Mouse (Mus musculus) myocyte (in vitro differentiated cells): ENCODE data around the gene Omd.

Experiments used
- CEBPB ChIP-seq: IDR thresholded peaks from 2 replicates; pipeline ENCODE4 v1.6.1; 2011; ENCODE audit warnings: mild to moderate bottlenecking, moderate library complexity; ENCODE audit not compliant: poor library complexity, insufficient read depth, severe bottlenecking
- E2F4 ChIP-seq: IDR thresholded peaks from one replicate; pipeline ENCODE4 v1.6.1; 2011; ENCODE audit warnings: mild to moderate bottlenecking, control low read depth, moderate library complexity; ENCODE audit not compliant: insufficient read depth
- MAX ChIP-seq: IDR thresholded peaks from one replicate; pipeline ENCODE4 v1.6.1; 2011; ENCODE audit warnings: low read depth, mild to moderate bottlenecking, control low read depth
- MYOD1 ChIP-seq, 3 experiments: IDR thresholded peaks; one replicate each; pipeline ENCODE4 v1.6.1; 2011; ENCODE audit warnings: control low read depth in 2 of 3, low read depth in 2 of 3, mild to moderate bottlenecking in 2 of 3, moderate library complexity in 1 of 3; ENCODE audit not compliant: insufficient read length in 2 of 3, control insufficient read depth in 1 of 3
- POLR2A ChIP-seq: IDR thresholded peaks from one replicate; pipeline ENCODE4 v1.6.1; 2011; ENCODE audit warnings: low read depth, mild to moderate bottlenecking, control low read depth, moderate library complexity; ENCODE audit not compliant: insufficient read length
- POLR2AphosphoS2 ChIP-seq: IDR thresholded peaks from one replicate; pipeline ENCODE4 v1.6.1; 2011; ENCODE audit warnings: low read depth, control low read depth; ENCODE audit not compliant: insufficient read length
- SRF ChIP-seq: IDR thresholded peaks from one replicate; pipeline ENCODE4 v1.6.1; 2011; ENCODE audit warnings: low read depth; ENCODE audit not compliant: control insufficient read depth, insufficient read length
- TCF12 ChIP-seq: IDR thresholded peaks from one replicate; pipeline ENCODE4 v1.6.1; 2011; ENCODE audit warnings: mild to moderate bottlenecking, control low read depth; ENCODE audit not compliant: poor library complexity, insufficient read depth, severe bottlenecking
- USF1 ChIP-seq: IDR thresholded peaks from one replicate; pipeline ENCODE4 v1.6.1; 2011; ENCODE audit warnings: low read depth, mild to moderate bottlenecking, control low read depth, moderate library complexity

DNA sequence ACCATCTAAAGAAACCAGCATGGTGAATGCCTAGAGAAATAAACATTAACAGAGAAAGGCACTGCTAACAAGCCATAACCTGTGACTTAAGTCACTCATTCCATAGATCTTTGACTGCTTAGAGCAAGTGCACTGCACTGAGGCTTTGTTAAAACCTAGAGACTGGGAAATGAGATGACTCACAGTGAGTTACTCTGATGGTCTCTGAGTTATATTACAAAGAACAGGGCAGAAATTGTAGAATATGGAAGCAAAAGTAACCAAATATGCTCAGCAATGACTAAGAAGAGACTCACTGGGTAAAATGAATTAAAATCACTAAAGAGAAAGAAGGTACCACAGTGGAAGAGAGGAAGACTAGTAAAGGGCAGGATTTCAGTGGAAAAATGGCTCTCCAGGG lies 1.6 kb downstream of the Omd start:
- TF ChIP-seq MAX (no peak), POLR2A (no peak), USF1 (no peak), TCF12 (no peak), POLR2AphosphoS2 (no peak), E2F4 (no peak), SRF (no peak), MYOD1 (IDR thresholded peaks at IDR 0.05; ENCODE audit: control insufficient read depth in 1 of 3, insufficient read length in 2 of 3, low read depth in 2 of 3) (no peak), CEBPB (no peak)
